Mouse (Mus musculus): ENCODE measurements around the gene Rpn2. TPM values are rescaled to one million over a fixed set of nuclear protein-coding genes. Genes with fewer than 3 reads are reported as not detected.

Gene Rpn2
- polyA plus RNA-seq, 1 experiment: 97.0 TPM

DNA sequence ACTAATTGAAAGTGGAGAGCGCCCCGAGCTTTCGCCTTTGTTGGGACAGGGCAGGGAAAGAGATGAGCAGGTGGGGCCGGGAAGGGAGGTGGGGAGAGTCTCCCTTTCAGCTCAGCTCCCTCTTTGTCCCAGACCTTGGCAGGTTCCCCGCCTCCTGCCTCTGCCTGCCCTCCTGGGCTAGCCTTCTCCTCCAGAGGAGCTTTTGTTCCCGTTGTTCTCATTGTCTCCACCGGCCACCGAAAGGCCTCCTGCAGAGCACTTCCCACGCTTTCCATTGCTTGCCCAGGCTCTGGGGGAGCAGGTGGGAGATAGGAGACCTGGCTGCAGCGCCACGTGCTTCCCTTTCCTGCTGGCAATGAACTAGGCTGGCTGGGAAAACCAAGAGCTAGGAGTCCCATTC lies 49.8 kb downstream of the Rpn2 start:
- TF ChIP-seq CTCF (IDR thresholded peaks at IDR 0.05; ENCODE audit: control insufficient read depth, insufficient read depth, low read length): no peak
- no peak for TF ChIP-seq POLR2A (IDR thresholded peaks at IDR 0.05; ENCODE audit: borderline replicate concordance, control insufficient read depth, low read depth, low read length)
- no peak overlapping the region for H3K4me3 ChIP-seq (replicated peaks; ENCODE audit: control insufficient read depth, low read depth, low read length)
- 85% methylated on average over 11 of the region's 11 CpGs for WGBS
- no peak overlapping the region for H3K27ac ChIP-seq (ENCODE audit: control insufficient read depth, insufficient read depth, low read depth, low read length, poor library complexity)
- H3K4me1 ChIP-seq (ENCODE audit: control insufficient read depth, insufficient read depth, low read length): no peaks in the 10 kb centered on the region

- 80% methylated on average over 5 of the region's 5 CpGs for WGBS
- H3K4me1 ChIP-seq (ENCODE audit: control insufficient read depth, insufficient read depth, low read length): no peaks in the 10 kb centered on the region
- H3K4me3 ChIP-seq (replicated peaks; ENCODE audit: control insufficient read depth, low read depth, low read length): no peak overlapping the region
- TF ChIP-seq POLR2A (IDR thresholded peaks at IDR 0.05; ENCODE audit: borderline replicate concordance, control insufficient read depth, low read depth, low read length) (no peak), CTCF (IDR thresholded peaks at IDR 0.05; ENCODE audit: control insufficient read depth, insufficient read depth, low read length) (no peak)
- H3K27ac ChIP-seq (ENCODE audit: control insufficient read depth, insufficient read depth, low read depth, low read length, poor library complexity): no peak overlapping the region
Measured at GRCm38 (mm10) chr2:157332059-157332458, 53.2 kb downstream of the Rpn2 start.

- Histone ChIP-seq H3K27ac (ENCODE audit: control insufficient read depth, insufficient read depth, low read depth, low read length, poor library complexity) (no peak overlapping the region), H3K4me3 (replicated peaks; ENCODE audit: control insufficient read depth, low read depth, low read length) (no peak overlapping the region), H3K4me1 (ENCODE audit: control insufficient read depth, insufficient read depth, low read length) (no peaks in the 10 kb centered on the region)
- TF ChIP-seq CTCF (IDR thresholded peaks at IDR 0.05; ENCODE audit: control insufficient read depth, insufficient read depth, low read length) (peak; percentile 78), POLR2A (IDR thresholded peaks at IDR 0.05; ENCODE audit: borderline replicate concordance, control insufficient read depth, low read depth, low read length) (no peak)
- WGBS: 32% methylated on average over 5 of the region's 5 CpGs
Measured at GRCm38 (mm10) chr2:157338663-157339062, 59.8 kb downstream of the Rpn2 start.

- TF ChIP-seq CTCF (IDR thresholded peaks at IDR 0.05; ENCODE audit: control insufficient read depth, insufficient read depth, low read length) (no peak), POLR2A (IDR thresholded peaks at IDR 0.05; ENCODE audit: borderline replicate concordance, control insufficient read depth, low read depth, low read length) (no peak)
- no peak overlapping the region for H3K4me3 ChIP-seq (replicated peaks; ENCODE audit: control insufficient read depth, low read depth, low read length)
- H3K27ac ChIP-seq (ENCODE audit: control insufficient read depth, insufficient read depth, low read depth, low read length, poor library complexity): no peak overlapping the region
- no peaks in the 10 kb centered on the region for H3K4me1 ChIP-seq (ENCODE audit: control insufficient read depth, insufficient read depth, low read length)
- 76% methylated on average over 7 of the region's 7 CpGs for WGBS
Measured at GRCm38 (mm10) chr2:157339532-157339931, 60.7 kb downstream of the Rpn2 start.

DNA sequence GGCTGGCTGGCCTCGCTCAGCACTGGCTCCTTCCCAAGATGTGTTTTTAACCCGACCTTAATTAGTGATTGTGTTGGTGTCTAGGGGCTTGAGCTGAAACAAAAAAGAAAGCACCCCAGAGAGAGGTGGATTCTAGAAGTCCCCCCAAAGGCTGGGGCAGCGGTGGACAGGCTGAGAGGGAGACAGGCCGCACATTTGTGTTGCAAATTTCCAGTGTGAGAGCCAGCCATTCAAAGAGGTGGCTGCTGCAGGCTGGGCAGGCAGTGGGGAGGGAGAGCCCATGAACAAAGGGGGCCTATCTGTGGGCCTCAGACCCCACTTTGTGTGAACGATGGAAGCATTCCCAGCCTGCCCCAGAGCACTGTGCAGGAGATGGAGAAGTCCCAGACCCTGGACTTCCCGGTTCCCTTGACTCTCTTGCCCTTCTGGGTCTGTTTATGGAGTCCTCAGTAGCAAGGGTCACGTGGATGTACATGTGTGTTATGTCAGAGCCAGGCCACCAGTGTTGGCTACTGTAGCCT lies 61.5 kb downstream of the Rpn2 start:
- TF ChIP-seq CTCF (IDR thresholded peaks at IDR 0.05; ENCODE audit: control insufficient read depth, insufficient read depth, low read length): no peak
- no peak for TF ChIP-seq POLR2A (IDR thresholded peaks at IDR 0.05; ENCODE audit: borderline replicate concordance, control insufficient read depth, low read depth, low read length)
- Histone ChIP-seq H3K27ac (ENCODE audit: control insufficient read depth, insufficient read depth, low read depth, low read length, poor library complexity) (no peak overlapping the region), H3K4me1 (ENCODE audit: control insufficient read depth, insufficient read depth, low read length) (no peaks in the 10 kb centered on the region), H3K4me3 (replicated peaks; ENCODE audit: control insufficient read depth, low read depth, low read length) (no peak overlapping the region)
- WGBS: 69% methylated on average over 7 of the region's 7 CpGs

DNA sequence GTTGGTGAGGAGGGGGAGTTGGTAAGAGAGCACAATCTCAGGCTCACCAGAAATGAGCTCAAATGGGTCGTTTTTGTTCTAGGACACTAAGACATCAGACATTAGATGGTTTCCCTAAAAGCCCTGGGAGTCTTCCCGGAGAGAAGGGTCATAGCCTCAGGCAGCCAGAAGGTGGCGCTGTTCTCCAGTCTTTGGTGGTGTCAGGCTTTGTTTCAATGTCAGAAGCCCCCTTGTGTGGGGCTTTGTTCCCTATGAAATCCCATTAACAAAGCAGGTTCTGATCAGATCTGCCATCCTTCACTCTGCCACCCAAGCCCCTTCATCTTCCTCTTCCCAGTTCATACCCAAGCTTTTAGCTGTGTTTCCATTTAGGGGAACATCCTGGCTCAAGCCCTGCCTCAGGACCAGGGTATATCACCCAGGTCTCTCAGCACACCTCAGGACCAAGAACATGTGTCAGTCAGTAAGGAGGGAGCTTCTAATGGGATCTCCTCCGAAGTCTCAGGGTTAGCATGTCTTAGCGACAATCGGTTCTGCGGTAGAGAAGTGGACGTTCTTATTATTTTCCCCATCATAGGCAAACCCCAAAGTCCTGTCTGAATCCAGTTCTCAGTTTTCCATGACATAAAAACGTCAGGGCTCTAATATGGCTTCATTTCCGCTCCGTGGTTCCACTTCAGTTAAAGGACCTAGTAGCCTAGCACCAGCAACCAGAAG lies 62.9 kb downstream of the Rpn2 start:
- no peak overlapping the region for H3K27ac ChIP-seq (ENCODE audit: control insufficient read depth, insufficient read depth, low read depth, low read length, poor library complexity)
- TF ChIP-seq POLR2A (IDR thresholded peaks at IDR 0.05; ENCODE audit: borderline replicate concordance, control insufficient read depth, low read depth, low read length) (no peak), CTCF (IDR thresholded peaks at IDR 0.05; ENCODE audit: control insufficient read depth, insufficient read depth, low read length) (peak; percentile 84)
- 51% methylated on average over 11 of the region's 11 CpGs for WGBS
- no peaks in the 10 kb centered on the region for H3K4me1 ChIP-seq (ENCODE audit: control insufficient read depth, insufficient read depth, low read length)
- no peak overlapping the region for H3K4me3 ChIP-seq (replicated peaks; ENCODE audit: control insufficient read depth, low read depth, low read length)

DNA sequence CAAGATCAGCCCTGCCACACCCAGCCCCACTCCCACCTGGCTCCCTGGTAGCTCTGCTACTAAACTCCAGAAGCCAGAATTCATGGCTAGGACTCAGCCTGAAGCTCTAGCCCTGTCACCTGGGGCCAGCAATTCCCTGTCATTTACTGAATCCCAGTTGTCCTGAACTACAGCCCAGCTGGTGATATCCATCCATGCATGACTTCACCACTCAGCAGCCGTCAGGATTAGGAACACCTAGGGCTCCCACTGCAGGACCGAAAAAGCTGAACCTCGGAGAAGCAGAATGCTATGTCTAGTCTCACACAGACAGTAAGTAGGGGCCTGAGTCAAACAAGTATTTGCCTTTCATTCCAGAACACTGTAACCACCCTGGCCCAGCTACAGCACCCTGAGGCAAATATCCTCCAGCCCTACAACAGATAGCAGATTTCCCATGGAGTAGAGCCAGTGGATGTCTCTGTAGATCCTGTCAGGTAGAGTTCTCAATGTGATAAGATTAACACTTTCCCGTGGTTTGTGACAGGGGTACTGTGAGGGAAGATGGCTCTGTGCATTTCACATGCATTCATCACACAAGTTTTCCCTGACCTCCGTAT lies 63.6 kb downstream of the Rpn2 start:
- Histone ChIP-seq H3K4me3 (replicated peaks; ENCODE audit: control insufficient read depth, low read depth, low read length) (no peak overlapping the region), H3K27ac (ENCODE audit: control insufficient read depth, insufficient read depth, low read depth, low read length, poor library complexity) (no peak overlapping the region), H3K4me1 (ENCODE audit: control insufficient read depth, insufficient read depth, low read length) (no peaks in the 10 kb centered on the region)
- 78% methylated on average over 5 of the region's 5 CpGs for WGBS
- TF ChIP-seq CTCF (IDR thresholded peaks at IDR 0.05; ENCODE audit: control insufficient read depth, insufficient read depth, low read length): no peak
- TF ChIP-seq POLR2A (IDR thresholded peaks at IDR 0.05; ENCODE audit: borderline replicate concordance, control insufficient read depth, low read depth, low read length): no peak

DNA sequence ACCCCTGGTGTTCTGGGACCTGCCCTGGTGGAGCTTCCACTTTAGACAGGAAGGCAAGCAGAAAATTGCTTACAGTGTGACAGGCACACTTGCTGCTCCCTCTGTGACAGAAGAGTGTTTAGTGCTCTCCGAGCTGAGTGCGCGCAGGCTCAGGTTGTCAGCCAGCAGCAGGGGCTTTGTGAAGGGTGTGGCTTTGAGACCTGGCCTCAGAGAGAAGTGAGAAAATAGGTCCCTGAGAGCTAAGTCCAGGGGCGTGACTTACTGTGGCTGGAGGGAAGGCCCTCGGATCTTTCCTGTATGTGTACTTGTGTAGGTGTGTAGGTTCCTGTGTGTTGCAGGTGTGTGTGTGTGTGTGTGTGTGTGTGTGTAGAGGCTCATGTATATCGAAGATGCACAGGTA lies 64.5 kb downstream of the Rpn2 start:
- H3K27ac ChIP-seq (ENCODE audit: control insufficient read depth, insufficient read depth, low read depth, low read length, poor library complexity): no peak overlapping the region
- no peak overlapping the region for H3K4me3 ChIP-seq (replicated peaks; ENCODE audit: control insufficient read depth, low read depth, low read length)
- H3K4me1 ChIP-seq (ENCODE audit: control insufficient read depth, insufficient read depth, low read length): no peaks in the 10 kb centered on the region
- no peak for TF ChIP-seq CTCF (IDR thresholded peaks at IDR 0.05; ENCODE audit: control insufficient read depth, insufficient read depth, low read length)
- TF ChIP-seq POLR2A (IDR thresholded peaks at IDR 0.05; ENCODE audit: borderline replicate concordance, control insufficient read depth, low read depth, low read length): no peak
- 79% methylated on average over 6 of the region's 6 CpGs for WGBS

Measured in bone marrow, adult 2 months (tissue).